Mouse (Mus musculus) bone marrow macrophage, adult 2 months (primary cell): ENCODE measurements around the gene Fam78b.

ENCODE experiments used
- CTCF ChIP-seq: IDR thresholded peaks from 2 replicates; pipeline ENCODE4 v1.5.1; 2012; ENCODE audit warnings: low read depth, mild to moderate bottlenecking, low read length, moderate library complexity
- POLR2A ChIP-seq: IDR thresholded peaks from 2 replicates; pipeline ENCODE4 v1.6.1; 2012; ENCODE audit warnings: mild to moderate bottlenecking, low read depth, low read length, borderline replicate concordance

DNA sequence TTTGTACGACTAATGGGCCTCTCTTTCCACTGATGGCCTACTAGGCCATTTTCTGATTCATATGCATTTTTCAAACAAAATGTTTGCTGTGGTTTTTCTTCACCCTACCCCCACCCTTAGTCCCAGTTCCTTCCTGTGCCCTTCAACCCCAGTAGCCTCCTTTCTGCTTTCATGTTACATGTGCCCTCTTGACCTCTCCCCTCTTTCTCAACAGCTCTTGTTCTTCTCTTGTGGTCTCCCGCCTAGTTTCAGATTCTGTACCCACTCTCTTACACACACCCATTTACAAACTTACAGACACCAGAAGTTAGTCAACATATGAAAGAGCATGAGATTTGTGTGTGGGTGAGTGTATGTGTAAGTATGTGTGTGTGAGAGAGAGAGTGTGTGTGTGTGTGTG is 3.4 kb downstream of the Fam78b start:
- TF ChIP-seq POLR2A: no peak
- TF ChIP-seq CTCF: no peak
